26 mouse cellular contexts compared by ENCODE assay signal in genomic region chr9:119258128-119258527, GRCm38 (mm10). TPM values are rescaled to one million over a fixed set of nuclear protein-coding genes. Genes with fewer than 3 reads are reported as not detected.
"Had no signal": no experiment of that assay in that cellular context is flagged by ENCODE, and none has a peak within 500 bp of the region (broad histone marks: within the 10 kb centered on the region; RNA-seq: fewer than 3 reads in every experiment).

No protein-coding gene starts in this region.

- DNase-seq: lung, adult 2 months; lung, postnatal 14 days; lung, postnatal 36 days; midbrain, embryonic 14.5 days; retina, postnatal 1 day; right cerebral cortex, adult 18-20 months; right cerebral cortex, postnatal 25 days; right cerebral cortex, postnatal 4 days; spleen, adult 18-20 months; thymus, adult 18-20 months; thymus, postnatal 14 days; thymus, postnatal 36 days had no signal

- H3K9ac ChIP-seq: lung, embryonic 15.5 days; midbrain, embryonic 12.5 days; neural tube, embryonic 13.5 days; neural tube, embryonic 15.5 days had no signal

- H3K27ac ChIP-seq: lung, embryonic 15.5 days; macrophage; midbrain, embryonic 12.5 days; neural tube, embryonic 13.5 days; neural tube, embryonic 15.5 days had no signal

- H3K9me3 ChIP-seq: lung, embryonic 15.5 days; megakaryocyte, embryonic 14.5 days; midbrain, embryonic 12.5 days; neural tube, embryonic 13.5 days; neural tube, embryonic 15.5 days had no signal

- H3K27me3 ChIP-seq: lung, embryonic 15.5 days; megakaryocyte, embryonic 14.5 days; midbrain, embryonic 12.5 days; neural tube, embryonic 13.5 days; neural tube, embryonic 15.5 days had no signal

- H3K4me1 ChIP-seq: lung, embryonic 15.5 days; midbrain, embryonic 12.5 days; neural tube, embryonic 13.5 days; neural tube, embryonic 15.5 days had no signal

- H3K4me3 ChIP-seq: lung, embryonic 15.5 days; megakaryocyte, embryonic 14.5 days; midbrain, embryonic 12.5 days; myocyte; neural tube, embryonic 13.5 days; neural tube, embryonic 15.5 days had no signal

RNA-seq across cellular contexts. Expression of gene Slc22a13, which starts 49.2 kb away (rescaled TPM):
- total RNA-seq: megakaryocyte progenitor cell, adult 5-6 weeks had no signal
- polyA plus RNA-seq: lung, embryonic 15.5 days; lung, postnatal 0 days; macrophage; midbrain, embryonic 12.5 days; midbrain, embryonic 16.5 days; myocyte; neural tube, embryonic 11.5 days; neural tube, embryonic 13.5 days; stomach, embryonic 14.5 days; stomach, embryonic 16.5 days; thymus, postnatal 0 days had no signal
